Mouse (Mus musculus) embryo, embryonic 9.5 days (tissue): ENCODE measurements around the gene Gm4302.
"Not testable (repeated sequence)": the region's sequence is repeated elsewhere in the genome, so short reads cannot be mapped to it uniquely, and the experiment has no call there.

Experiments used
- DNase-seq: peaks from one replicate; pipeline ENCODE4 v3.0.0-alpha.2; 2017; ENCODE audit errors: extremely low spot score

The Gm4302 gene

DNA sequence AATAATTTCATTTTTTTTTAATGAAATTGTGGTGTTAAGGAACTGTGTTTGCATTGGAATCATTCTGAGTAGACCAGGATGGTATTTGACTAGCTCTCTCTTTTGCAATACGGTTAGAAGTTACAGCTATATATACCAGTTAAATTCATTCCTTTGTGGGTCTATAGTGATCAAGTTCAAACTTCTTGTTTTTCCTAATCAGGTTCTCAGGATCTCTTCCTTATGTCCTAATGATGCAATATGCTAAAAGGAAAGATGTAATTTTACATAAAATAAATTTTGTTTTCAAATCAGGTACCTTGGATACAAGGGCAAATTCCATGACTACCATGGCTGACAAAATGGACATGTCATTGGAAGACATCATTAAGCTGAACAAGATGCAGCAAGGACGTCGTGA is at the start of gene Gm4302:
Gm4302 (plus strand) TSS at position 301 of the 400 bp plus-strand sequence.
- not testable (repeated sequence) for DNase-seq

DNA sequence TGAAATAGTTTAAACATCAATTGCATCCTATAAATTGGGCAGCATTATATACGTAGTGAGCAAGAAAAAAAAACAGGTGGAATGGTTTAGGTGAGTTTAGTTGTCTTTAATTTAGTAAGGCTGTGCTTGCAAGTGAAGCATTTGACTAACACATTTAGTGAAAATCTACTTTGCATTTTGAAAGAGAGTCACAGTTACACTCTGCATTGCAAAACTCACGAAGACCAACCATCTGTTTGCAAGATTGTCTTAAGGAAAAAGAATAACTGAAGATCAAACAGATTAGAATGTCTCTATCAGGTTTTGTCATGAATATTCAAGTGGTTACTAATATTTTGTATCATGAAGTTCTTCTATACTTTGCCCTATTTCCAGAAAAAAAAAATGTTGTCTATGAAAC is 44.5 kb upstream of the Gm4302 start:
- no peak for DNase-seq

DNA sequence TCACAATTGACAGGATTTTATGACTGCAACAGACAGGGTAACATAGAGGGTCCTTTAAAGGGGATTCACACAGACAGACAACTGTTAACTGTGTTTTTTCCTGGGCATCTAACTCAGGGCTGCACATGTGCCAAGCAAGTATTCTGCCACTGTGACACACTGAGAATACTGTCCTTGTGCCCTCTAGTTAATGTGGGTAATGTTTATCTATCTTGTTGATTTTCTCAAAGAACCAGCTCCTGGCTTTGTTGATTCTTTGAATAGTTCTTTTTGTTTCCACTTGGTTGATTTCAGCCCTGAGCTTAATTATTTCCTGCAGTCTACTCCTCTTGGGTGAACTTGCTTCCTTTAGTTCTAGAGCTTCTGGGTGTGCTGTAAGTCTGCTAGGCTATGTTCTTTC is 40.5 kb upstream of the Gm4302 start:
- DNase-seq = not testable (repeated sequence)

DNA sequence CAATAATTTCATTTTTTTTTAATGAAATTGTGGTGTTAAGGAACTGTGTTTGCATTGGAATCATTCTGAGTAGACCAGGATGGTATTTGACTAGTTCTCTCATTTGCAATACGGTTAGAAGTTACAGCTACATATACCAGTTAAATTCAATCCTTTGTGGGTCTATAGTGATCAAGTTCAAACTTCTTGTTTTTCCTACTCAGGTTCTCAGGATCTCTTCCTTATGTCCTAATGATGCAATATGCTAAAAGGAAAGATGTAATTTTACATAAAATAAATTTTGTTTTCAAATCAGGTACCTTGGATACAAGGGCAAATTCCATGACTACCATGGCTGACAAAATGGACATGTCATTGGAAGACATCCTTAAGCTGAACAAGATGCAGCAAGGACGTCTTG is 5.3 kb upstream of the Gm4302 start, which contains the start of gene Gm4301:
Gm4301 (plus strand) TSS at position 301 of the 400 bp plus-strand sequence.
- DNase-seq = not testable (repeated sequence)

DNA sequence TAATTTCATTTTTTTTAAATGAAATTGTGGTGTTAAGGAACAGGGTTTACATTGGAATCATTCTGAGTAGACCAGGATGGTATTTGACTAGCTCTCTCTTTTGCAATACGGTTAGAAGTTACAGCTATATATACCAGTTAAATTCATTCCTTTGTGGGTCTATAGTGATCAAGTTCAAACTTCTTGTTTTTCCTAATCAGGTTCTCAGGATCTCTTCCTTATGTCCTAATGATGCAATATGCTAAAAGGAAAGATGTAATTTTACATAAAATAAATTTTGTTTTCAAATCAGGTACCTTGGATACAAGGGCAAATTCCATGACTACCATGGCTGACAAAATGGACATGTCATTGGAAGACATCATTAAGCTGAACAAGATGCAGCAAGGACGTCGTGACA is 5.0 kb downstream of the Gm4302 start, which contains the start of gene Gm4303:
Gm4303 (plus strand) TSS at position 301 of the 400 bp plus-strand sequence.
- DNase-seq = not testable (repeated sequence)

DNA sequence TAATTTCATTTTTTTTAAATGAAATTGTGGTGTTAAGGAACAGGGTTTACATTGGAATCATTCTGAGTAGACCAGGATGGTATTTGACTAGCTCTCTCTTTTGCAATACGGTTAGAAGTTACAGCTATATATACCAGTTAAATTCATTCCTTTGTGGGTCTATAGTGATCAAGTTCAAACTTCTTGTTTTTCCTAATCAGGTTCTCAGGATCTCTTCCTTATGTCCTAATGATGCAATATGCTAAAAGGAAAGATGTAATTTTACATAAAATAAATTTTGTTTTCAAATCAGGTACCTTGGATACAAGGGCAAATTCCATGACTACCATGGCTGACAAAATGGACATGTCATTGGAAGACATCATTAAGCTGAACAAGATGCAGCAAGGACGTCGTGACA is 10.2 kb downstream of the Gm4302 start, which contains the start of gene Gm4305:
Gm4305 (plus strand) TSS at position 301 of the 400 bp plus-strand sequence.
- DNase-seq = not testable (repeated sequence)

DNA sequence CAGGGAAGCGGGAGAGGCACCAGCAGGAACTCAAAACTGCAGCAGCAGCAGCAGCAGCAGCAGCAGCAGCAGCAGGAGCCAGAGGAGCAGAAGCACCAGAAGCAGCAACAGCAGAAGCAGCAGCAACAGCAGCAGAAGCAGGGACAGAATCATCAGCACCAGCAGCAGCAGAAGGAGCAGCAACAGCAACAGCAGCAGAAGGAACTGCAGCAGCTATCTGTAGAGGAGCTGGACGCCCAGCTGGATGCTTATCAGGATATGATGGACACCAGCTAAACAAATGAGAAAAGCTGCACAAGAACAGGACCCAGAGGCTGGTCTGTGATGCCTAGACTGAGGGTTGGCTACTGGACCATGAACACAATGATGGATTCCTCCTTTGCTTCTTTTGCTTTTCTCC is 16.2 kb downstream of the Gm4302 start:
- DNase-seq = not testable (repeated sequence)

DNA sequence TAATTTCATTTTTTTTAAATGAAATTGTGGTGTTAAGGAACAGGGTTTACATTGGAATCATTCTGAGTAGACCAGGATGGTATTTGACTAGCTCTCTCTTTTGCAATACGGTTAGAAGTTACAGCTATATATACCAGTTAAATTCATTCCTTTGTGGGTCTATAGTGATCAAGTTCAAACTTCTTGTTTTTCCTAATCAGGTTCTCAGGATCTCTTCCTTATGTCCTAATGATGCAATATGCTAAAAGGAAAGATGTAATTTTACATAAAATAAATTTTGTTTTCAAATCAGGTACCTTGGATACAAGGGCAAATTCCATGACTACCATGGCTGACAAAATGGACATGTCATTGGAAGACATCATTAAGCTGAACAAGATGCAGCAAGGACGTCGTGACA is 20.4 kb downstream of the Gm4302 start, which contains the start of gene Gm4307:
Gm4307 (plus strand) TSS at position 301 of the 400 bp plus-strand sequence.
- not testable (repeated sequence) for DNase-seq

DNA sequence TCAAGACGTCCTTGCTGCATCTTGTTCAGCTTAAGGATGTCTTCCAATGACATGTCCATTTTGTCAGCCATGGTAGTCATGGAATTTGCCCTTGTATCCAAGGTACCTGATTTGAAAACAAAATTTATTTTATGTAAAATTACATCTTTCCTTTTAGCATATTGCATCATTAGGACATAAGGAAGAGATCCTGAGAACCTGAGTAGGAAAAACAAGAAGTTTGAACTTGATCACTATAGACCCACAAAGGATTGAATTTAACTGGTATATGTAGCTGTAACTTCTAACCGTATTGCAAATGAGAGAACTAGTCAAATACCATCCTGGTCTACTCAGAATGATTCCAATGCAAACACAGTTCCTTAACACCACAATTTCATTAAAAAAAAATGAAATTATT is 41.8 kb downstream of the Gm4302 start, which contains the start of gene Gm4312:
Gm4312 (minus strand) TSS at position 101 of the 400 bp plus-strand sequence.
- DNase-seq = not testable (repeated sequence)
